Mouse (Mus musculus) stomach, postnatal 0 days (tissue): Measurements from ENCODE around the gene Vat1.

Experiments
- CTCF ChIP-seq: IDR thresholded peaks from 2 replicates; pipeline ENCODE4 v1.5.1; 2016; ENCODE audit warnings: antibody characterized with exemption, low read depth, mild to moderate bottlenecking, moderate library complexity
- EP300 ChIP-seq: optimal IDR thresholded peaks from 2 replicates; pipeline ENCODE3; 2016; ENCODE audit warnings: antibody characterized with exemption

- TF ChIP-seq CTCF = no peak
- TF ChIP-seq EP300 = no peak
Observed at GRCm38 (mm10) chr11:101462583-101463440, 3.2 kb downstream of the Vat1 start.
